Mouse (Mus musculus): ENCODE measurements around the gene Mertk. TPM values are rescaled to one million over a fixed set of nuclear protein-coding genes. Genes with fewer than 3 reads are reported as not detected.

The Mertk gene
- total RNA-seq, 2 experiments from 2014 or later: 20.8 to 33.7 TPM

Other genes with a start within 250 kb of the Mertk start
- not detected for gene Spdye4c, start 107.7 kb upstream of the Mertk start, total RNA-seq (2021)
- gene Anapc1, start 11.6 kb upstream of the Mertk start, total RNA-seq (2021): 10 to 100 TPM; 62.2 to 64.9 TPM
- 10 to 100 TPM; 32.7 to 33.5 TPM for gene Tmem87b, start 119.2 kb downstream of the Mertk start, total RNA-seq (2021)
- gene Fbln7, start 164.0 kb downstream of the Mertk start, total RNA-seq (2021): 1 to 10 TPM; 4.0 to 4.8 TPM
- gene Zc3h8, start 245.1 kb downstream of the Mertk start, total RNA-seq (2021): 1 to 10 TPM; 6.7 to 7.0 TPM